Mouse (Mus musculus) adrenal gland, postnatal 36 days (tissue): Measurements from ENCODE around the gene Cd200r3. TPM values are rescaled to one million over a fixed set of nuclear protein-coding genes. Genes with fewer than 3 reads are reported as not detected.

ENCODE experiments used
- DNase-seq, 2 experiments: peaks; one replicate each; pipeline ENCODE4 v3.0.0; 2021; ENCODE audit warnings: mixed read lengths in 1 of 2
- total RNA-seq, 2 experiments: library from RNA; stranded (reverse); gene quantifications; 2 replicates each; pipeline ENCODE4 v1.2.3; 2021

Cd200r3 gene
- total RNA-seq, 2 experiments from 2014 or later: not detected

GRCm38 (mm10) chr16:45030796-45031195 is 87.3 kb downstream of the Cd200r3 start:
- DNase-seq: peak in 1 of 2 experiments; percentile 18

Other genes starting within 250 kb of the Cd200r3 start
- 10 to 100 TPM; 11.0 to 12.6 TPM for gene Nepro, start 219.4 kb upstream of the Cd200r3 start, total RNA-seq
- 10 to 100 TPM; 18.2 to 19.1 TPM for gene Gtpbp8, start 197.3 kb upstream of the Cd200r3 start, total RNA-seq
- gene Cd200r1, start 177.9 kb upstream of the Cd200r3 start, total RNA-seq: under 1 TPM; 0.36 to 0.50 TPM
- not detected for gene Cd200r4, start 131.9 kb upstream of the Cd200r3 start, total RNA-seq
- not detected for gene Cd200r2, start 76.6 kb upstream of the Cd200r3 start, total RNA-seq
- gene Ccdc80, start 149.7 kb downstream of the Cd200r3 start, total RNA-seq: 10 to 100 TPM; 29.7 to 77.4 TPM
- 10 to 100 TPM; 29.6 to 39.0 TPM for gene Slc35a5, start 215.0 kb downstream of the Cd200r3 start, total RNA-seq
- 10 to 100 TPM; 53.2 to 62.6 TPM for gene Atg3, start 215.1 kb downstream of the Cd200r3 start, total RNA-seq